Mouse (Mus musculus): ENCODE data around the gene Ccdc61. TPM values are rescaled to one million over a fixed set of nuclear protein-coding genes. Genes with fewer than 3 reads are reported as not detected.

The Ccdc61 gene
- 24.9 TPM for total RNA-seq (2023)

GRCm38 (mm10) chr7:18910241-18910831, at the start of gene Ccdc61:
Gene Ccdc61 (minus strand): TSS chr7:18910415.

GRCm38 (mm10) chr7:18925162-18925938, 15.1 kb upstream of the Ccdc61 start, which contains the start of gene Nova2:
Gene Nova2 (plus strand): TSS chr7:18925888.

GRCm38 (mm10) chr7:18871031-18871430, 39.2 kb downstream of the Ccdc61 start, which contains the start of gene Pglyrp1:
Gene Pglyrp1 (plus strand): TSS chr7:18871331.

Other genes starting within 250 kb of the Ccdc61 start
- gene Psg20, start 224.2 kb downstream of the Ccdc61 start, total RNA-seq (2023): not detected
- not detected for gene Psg22, start 192.3 kb downstream of the Ccdc61 start, total RNA-seq (2023)
- gene Psg19, start 111.9 kb downstream of the Ccdc61 start, total RNA-seq (2023): not detected
- gene Psg17, start 88.8 kb downstream of the Ccdc61 start, total RNA-seq (2023): not detected
- gene Mill2, start 70.4 kb downstream of the Ccdc61 start, total RNA-seq (2023): 0.21 TPM
- gene Pglyrp1, start 39.1 kb downstream of the Ccdc61 start, total RNA-seq (2023): 14.8 TPM
- not detected for gene Nova2, start 15.5 kb upstream of the Ccdc61 start, total RNA-seq (2023)
- not detected for gene Nanos2, start 77.0 kb upstream of the Ccdc61 start, total RNA-seq (2023)
- gene Mypop, start 80.8 kb upstream of the Ccdc61 start, total RNA-seq (2023): 1.2 TPM
- 30.5 TPM for gene Irf2bp1, start 93.6 kb upstream of the Ccdc61 start, total RNA-seq (2023)
- not detected for gene Foxa3, start 113.1 kb upstream of the Ccdc61 start, total RNA-seq (2023)
- gene Sympk, start 114.0 kb upstream of the Ccdc61 start, total RNA-seq (2023): 102 TPM
- 0.35 TPM for gene Rsph6a, start 144.3 kb upstream of the Ccdc61 start, total RNA-seq (2023)
- 0.92 TPM for gene Dmwd, start 165.8 kb upstream of the Ccdc61 start, total RNA-seq (2023)
- gene Dmpk, start 173.4 kb upstream of the Ccdc61 start, total RNA-seq (2023): 2.2 TPM
- 0.50 TPM for gene Six5, start 184.2 kb upstream of the Ccdc61 start, total RNA-seq (2023)
- not detected for gene Gm4969, start 208.0 kb upstream of the Ccdc61 start, total RNA-seq (2023)
- 22.5 TPM for gene Fbxo46, start 209.4 kb upstream of the Ccdc61 start, total RNA-seq (2023)
- gene Qpctl, start 238.9 kb upstream of the Ccdc61 start, total RNA-seq (2023): 14.9 TPM
- 85.5 TPM for gene Snrpd2, start 239.3 kb upstream of the Ccdc61 start, total RNA-seq (2023)

Measured in CD4-positive naive resting alpha-beta T cell, adult 57 days (primary cell).